Mouse (Mus musculus) lung, postnatal 14 days (tissue): ENCODE results near the gene Traf3ip2.

ENCODE experiments used
- DNase-seq: peaks from one replicate; pipeline ENCODE4 v3.0.0; 2021

The Traf3ip2 gene

GRCm38 (mm10) chr10:39683481-39683880 is 70.7 kb downstream of the Traf3ip2 start:
- DNase-seq = no peak

- DNase-seq = no peak
These were observed 74.1 kb downstream of the Traf3ip2 start for GRCm38 (mm10) chr10:39686811-39687210.

- no peak for DNase-seq
These were observed 75.1 kb downstream of the Traf3ip2 start for GRCm38 (mm10) chr10:39687851-39688250.

- no peak for DNase-seq
These were observed 78.8 kb downstream of the Traf3ip2 start for GRCm38 (mm10) chr10:39691351-39692064.

- DNase-seq = no peak
These were observed 79.4 kb downstream of the Traf3ip2 start for GRCm38 (mm10) chr10:39692152-39692551.
